Comparison of ENCODE assay signal across 20 mouse cellular contexts in genomic region chr1:119187301-119187700, GRCm38 (mm10).
DNase-seq lines count a peak whose midpoint lies in the region; ATAC-seq and TF ChIP-seq lines count a peak whose summit lies in the region.
"Had no signal": no experiment of that assay in that cellular context is flagged by ENCODE, and none has a peak within 500 bp of the region (broad histone marks: within the 10 kb centered on the region; RNA-seq: fewer than 3 reads in every experiment).

No protein-coding gene starts in this region.

- 0 out of 2 replicates have a peak, but pooled peaks cover 2% of the 10 kb centered on the region for H3K4me1 ChIP-seq in midbrain, embryonic 11.5 days (ENCODE audit: control insufficient read depth, insufficient read depth, low read length)
- H3K4me1 ChIP-seq in midbrain, postnatal 0 days (ENCODE audit: insufficient read depth, low read length) = no peaks in the 10 kb centered on the region
- no peaks in the 10 kb centered on the region for H3K4me1 ChIP-seq in stomach, postnatal 0 days (replicated peaks; ENCODE audit: control insufficient read depth, insufficient read depth)
- peaks cover 13% of the 10 kb centered on the region for H3K4me1 ChIP-seq in forebrain, embryonic 16.5 days (replicated peaks; ENCODE audit: control insufficient read depth, insufficient read depth, low read length)

- H3K9me3 ChIP-seq in midbrain, embryonic 11.5 days (ENCODE audit: control insufficient read depth, low read length) = no peaks in the 10 kb centered on the region
- no peaks in the 10 kb centered on the region for H3K9me3 ChIP-seq in midbrain, postnatal 0 days (ENCODE audit: low read length)
- H3K9me3 ChIP-seq in stomach, postnatal 0 days (ENCODE audit: control insufficient read depth, low read length) = no peaks in the 10 kb centered on the region
- no peaks in the 10 kb centered on the region for H3K9me3 ChIP-seq in forebrain, embryonic 16.5 days (ENCODE audit: control insufficient read depth, low read length)

- H3K9ac ChIP-seq in midbrain, embryonic 11.5 days (ENCODE audit: low read length) = no peak overlapping the region
- no peak overlapping the region for H3K9ac ChIP-seq in midbrain, postnatal 0 days (replicated peaks; ENCODE audit: low read length, poor library complexity, severe bottlenecking)
- H3K9ac ChIP-seq in stomach, postnatal 0 days (ENCODE audit: low read length) = no peak overlapping the region
- no peak overlapping the region for H3K9ac ChIP-seq in forebrain, embryonic 16.5 days (replicated peaks; ENCODE audit: low read depth, low read length)

- no peak overlapping the region for H3K4me3 ChIP-seq in midbrain, embryonic 11.5 days (ENCODE audit: low read depth, low read length)
- H3K4me3 ChIP-seq in midbrain, postnatal 0 days (ENCODE audit: low read depth, low read length) = no peak overlapping the region
- H3K4me3 ChIP-seq in stomach, postnatal 0 days (ENCODE audit: low read depth, low read length) = no peak overlapping the region
- H3K4me3 ChIP-seq in forebrain, embryonic 16.5 days (replicated peaks; ENCODE audit: low read length) = no peak overlapping the region

- no peak overlapping the region for H3K4me2 ChIP-seq in midbrain, embryonic 11.5 days
- no peak overlapping the region for H3K4me2 ChIP-seq in midbrain, postnatal 0 days (ENCODE audit: low read depth, low read length, poor library complexity, severe bottlenecking)
- no peak overlapping the region for H3K4me2 ChIP-seq in stomach, postnatal 0 days (replicated peaks; ENCODE audit: low read depth)
- H3K4me2 ChIP-seq in forebrain, embryonic 16.5 days (ENCODE audit: low read length) = no peak overlapping the region

- no peak overlapping the region for H3K27ac ChIP-seq in midbrain, embryonic 11.5 days (ENCODE audit: low read depth, low read length)
- no peak overlapping the region for H3K27ac ChIP-seq in midbrain, postnatal 0 days (ENCODE audit: low read depth, low read length)
- no peak overlapping the region for H3K27ac ChIP-seq in stomach, postnatal 0 days (replicated peaks)
- H3K27ac ChIP-seq in forebrain, embryonic 16.5 days (ENCODE audit: low read length) = no peak overlapping the region

- no peak for TF ChIP-seq EP300 in stomach, postnatal 0 days (optimal IDR thresholded peaks at IDR 0.05)

- WGBS in midbrain, embryonic 11.5 days = 84% methylated on average over 2 of the region's 2 CpGs
- WGBS in midbrain, postnatal 0 days = 91% methylated on average over 2 of the region's 2 CpGs
- 76% methylated on average over 2 of the region's 2 CpGs for WGBS in stomach, postnatal 0 days
- WGBS in forebrain, embryonic 16.5 days = 90% methylated on average over 2 of the region's 2 CpGs

- peaks cover 8% of the 10 kb centered on the region; the same call in 1 of the 2 replicates for H3K27me3 ChIP-seq in midbrain, embryonic 11.5 days (ENCODE audit: control insufficient read depth, insufficient read depth, low read length)
- H3K27me3 ChIP-seq in midbrain, postnatal 0 days (ENCODE audit: insufficient read depth, low read length) = no peaks in the 10 kb centered on the region
- no peaks in the 10 kb centered on the region for H3K27me3 ChIP-seq in stomach, postnatal 0 days (ENCODE audit: control insufficient read depth, insufficient read depth, low read length)
- no peaks in the 10 kb centered on the region for H3K27me3 ChIP-seq in forebrain, embryonic 16.5 days (replicated peaks; ENCODE audit: control insufficient read depth, insufficient read depth, low read length)
- H3K27me3 ChIP-seq: CH12.LX, Patski had no signal

- TF ChIP-seq CTCF in midbrain, postnatal 0 days (IDR thresholded peaks at IDR 0.05) = no peak
- TF ChIP-seq CTCF in stomach, postnatal 0 days (IDR thresholded peaks at IDR 0.05; ENCODE audit: low read depth) = no peak

- no peak for ATAC-seq in midbrain, embryonic 11.5 days (ENCODE audit: low FRiP score)
- no peak for ATAC-seq in midbrain, postnatal 0 days (ENCODE audit: low FRiP score)
- ATAC-seq in stomach, postnatal 0 days (ENCODE audit: low FRiP score, low TSS enrichment) = no peak
- no peak for ATAC-seq in forebrain, embryonic 16.5 days
- ATAC-seq: activated CD4-positive, CD25-positive, alpha-beta regulatory T cell, adult 4 months; CD4-positive, CD25-positive, alpha-beta regulatory T cell, adult 4 months; Patski had no signal

- peak; percentile 66 for DNase-seq in midbrain, embryonic 11.5 days (ENCODE audit: low spot score, missing footprints)
- DNase-seq in midbrain, postnatal 0 days (ENCODE audit: low spot score) = no peak
- DNase-seq in ES-CJ7 (ENCODE audit: low read depth, low spot score) (peak; percentile 64), R1 (ENCODE audit: low read depth, low spot score) (peak; percentile 57), ZHBTc4 (ENCODE audit: low read depth, low spot score) (peak; percentile 74)
- no peak for DNase-seq in stomach, postnatal 0 days (ENCODE audit: low spot score)
- no peak for DNase-seq in gastrocnemius, adult 18-20 months (ENCODE audit: low spot score)
- DNase-seq: adrenal gland, postnatal 25 days; B cell, adult 2 months; cerebellum, adult 11 months; cerebellum, adult 11-12 months; cerebellum, adult 18-20 months; cerebellum, adult 2 months; cerebellum, adult 8-10 months had no signal

- no peaks in the 10 kb centered on the region for H3K36me3 ChIP-seq in midbrain, embryonic 11.5 days (ENCODE audit: control insufficient read depth, insufficient read depth, low read length)
- H3K36me3 ChIP-seq in midbrain, postnatal 0 days (ENCODE audit: insufficient read depth, low read length) = no peaks in the 10 kb centered on the region
- H3K36me3 ChIP-seq in stomach, postnatal 0 days (ENCODE audit: control insufficient read depth, insufficient read depth, low read length) = no peaks in the 10 kb centered on the region
- H3K36me3 ChIP-seq in forebrain, embryonic 16.5 days (ENCODE audit: control insufficient read depth, insufficient read depth) = no peaks in the 10 kb centered on the region
- H3K36me3 ChIP-seq: G1E had no signal

Comparison
In these comparisons a context has a peak if more than half of its experiments do, and no peak if none do; other contexts are left out.
1. DNase-seq: peak in midbrain, embryonic 11.5 days (single experiment), ES-CJ7 (single experiment), R1 (single experiment) and ZHBTc4 (single experiment); none in midbrain, postnatal 0 days (single experiment), stomach, postnatal 0 days (single experiment) and gastrocnemius, adult 18-20 months (single experiment).